Mouse (Mus musculus): ENCODE measurements around the gene Skp1a. TPM values are rescaled to one million over a fixed set of nuclear protein-coding genes. Genes with fewer than 3 reads are reported as not detected.
"Not testable (repeated sequence)": the region's sequence is repeated elsewhere in the genome, so short reads cannot be mapped to it uniquely, and the experiment has no call there.

The Skp1a gene
- polyA plus RNA-seq (2015; fragmentation: Nextera tagmentation; extraction: Ambion mirVana), result 1,081 and 1,145 TPM in 2 replicates

DNA sequence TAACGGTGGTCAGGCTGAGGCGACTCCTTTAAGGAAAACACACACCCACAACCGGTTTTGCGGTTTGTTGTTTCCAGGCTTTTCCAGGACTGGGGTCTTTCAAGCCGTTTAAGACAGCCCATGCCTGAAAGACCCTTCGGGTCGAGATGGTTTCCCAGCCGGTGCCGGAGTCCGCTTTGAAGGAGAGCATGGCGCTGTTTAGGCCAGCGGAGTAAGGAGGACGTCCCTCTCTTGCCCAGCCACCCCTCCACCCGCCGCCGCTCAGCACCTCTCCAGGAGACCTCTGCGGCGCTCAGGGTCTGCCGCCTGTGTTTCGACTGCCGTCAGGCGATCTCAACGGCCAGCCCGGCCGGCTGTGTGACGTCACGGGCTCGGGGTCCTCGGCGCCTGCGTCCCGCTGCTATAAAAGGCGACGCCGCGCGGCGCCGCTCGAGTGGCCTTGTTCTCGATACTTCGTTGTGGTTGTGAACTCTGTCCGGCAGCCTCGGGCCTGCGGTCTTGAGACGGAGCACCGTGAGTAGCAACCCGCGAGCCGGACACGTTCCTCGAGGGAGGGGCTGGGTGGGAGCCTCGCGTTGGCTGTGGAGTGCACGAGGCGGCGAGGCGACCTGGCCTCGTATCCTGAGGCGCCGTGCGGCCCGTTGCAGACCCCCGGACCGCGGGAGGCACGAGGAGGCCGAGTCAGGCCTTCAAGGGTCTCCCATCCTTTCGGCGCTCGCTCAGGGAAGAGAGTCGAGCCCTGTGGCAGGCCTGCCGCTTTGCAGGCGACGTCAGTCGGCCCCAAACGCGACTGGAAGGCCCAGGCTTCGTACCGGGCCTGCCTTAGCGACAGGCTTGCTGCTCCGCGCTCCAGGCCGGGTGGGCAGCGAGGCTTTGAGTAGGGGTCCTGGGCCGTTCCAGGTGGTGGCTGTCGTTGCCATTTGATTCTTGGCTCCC lies at the start of gene Skp1a:
TSS of gene Skp1a (plus strand) at position 390 of the 936 bp plus-strand sequence.
- under 1% methylated on average over 87 of the region's 87 CpGs for WGBS
- H3K27ac ChIP-seq (replicated peaks), result peak within 1 kb of the TSS; percentile 100
- H3K4me1 ChIP-seq, result peaks cover 30% of the 10 kb centered on the region
- H3K36me3 ChIP-seq, result no peaks in the 10 kb centered on the region; the same call in 1 of the 2 replicates
- no peaks in the 10 kb centered on the region for H3K27me3 ChIP-seq
- ATAC-seq (replicated peaks), result peak; percentile 93
- H3K4me2 ChIP-seq (replicated peaks), result peak within 1 kb of the TSS; percentile 66
- H3K9ac ChIP-seq (replicated peaks), result peak within 1 kb of the TSS; percentile 95
- no peaks in the 10 kb centered on the region for H3K9me3 ChIP-seq
- H3K4me3 ChIP-seq, result peak within 1 kb of the TSS; percentile 90

DNA sequence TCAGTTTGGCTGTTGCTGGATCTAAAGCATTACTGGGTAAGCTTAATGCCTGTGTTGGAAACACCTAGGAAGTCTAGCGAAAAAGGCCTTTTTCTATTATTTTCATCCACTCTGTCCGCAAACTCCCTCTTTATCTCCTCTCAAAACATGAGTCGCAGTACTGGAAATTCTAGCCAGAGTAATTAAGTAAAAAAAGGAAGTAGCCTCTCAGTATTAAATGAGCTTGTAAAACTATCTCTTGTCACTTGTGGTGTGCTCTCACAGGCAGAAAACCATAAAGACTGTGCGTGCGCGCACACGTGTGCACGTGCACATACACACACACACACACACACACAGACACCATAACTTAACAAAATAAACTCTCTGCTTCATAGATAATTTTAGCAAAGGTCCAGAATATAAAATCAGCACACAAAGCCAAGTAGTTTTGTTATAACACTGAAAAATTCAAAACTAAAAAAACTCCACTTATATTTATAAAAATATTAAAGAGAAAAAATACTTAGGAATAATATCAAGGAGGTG lies 35.2 kb upstream of the Skp1a start:
- not testable (repeated sequence) for H3K27ac ChIP-seq (replicated peaks); H3K4me2 ChIP-seq (replicated peaks); H3K36me3 ChIP-seq; H3K27me3 ChIP-seq; H3K4me3 ChIP-seq; H3K9ac ChIP-seq (replicated peaks); H3K9me3 ChIP-seq; ATAC-seq (replicated peaks); H3K4me1 ChIP-seq
- 93% methylated on average over 8 of the region's 8 CpGs for WGBS

DNA sequence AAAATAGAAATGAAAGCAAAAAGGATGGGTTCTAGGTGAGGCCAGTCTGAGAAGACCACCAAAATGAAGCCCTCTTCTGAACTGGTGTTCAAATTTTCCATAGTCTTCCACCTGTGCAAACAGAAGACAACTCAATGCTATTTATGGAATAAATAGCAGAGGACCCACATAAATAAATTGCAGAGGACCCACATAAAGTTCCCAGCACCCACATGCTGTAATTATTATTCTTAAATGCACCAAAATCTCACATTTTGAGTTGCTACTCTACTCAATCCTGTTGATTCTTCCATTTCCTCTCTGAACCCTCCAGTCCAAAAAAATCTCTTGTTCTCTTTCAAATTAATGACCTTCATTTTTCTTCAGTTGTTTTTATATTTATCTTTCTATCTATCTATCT lies 17.9 kb upstream of the Skp1a start, which contains the start of gene Olfr1371:
TSS of gene Olfr1371 (minus strand) at position 101 of the 400 bp plus-strand sequence.
- H3K4me3 ChIP-seq, result no peak within 1 kb of the TSS
- no peaks in the 10 kb centered on the region for H3K4me1 ChIP-seq
- no peaks in the 10 kb centered on the region for H3K36me3 ChIP-seq
- H3K27ac ChIP-seq (replicated peaks), result no peak within 1 kb of the TSS
- no peak within 1 kb of the TSS for H3K4me2 ChIP-seq (replicated peaks)
- no peaks in the 10 kb centered on the region for H3K9me3 ChIP-seq
- ATAC-seq (replicated peaks), result no peak
- no peak within 1 kb of the TSS for H3K9ac ChIP-seq (replicated peaks)
- H3K27me3 ChIP-seq, result no peaks in the 10 kb centered on the region

DNA sequence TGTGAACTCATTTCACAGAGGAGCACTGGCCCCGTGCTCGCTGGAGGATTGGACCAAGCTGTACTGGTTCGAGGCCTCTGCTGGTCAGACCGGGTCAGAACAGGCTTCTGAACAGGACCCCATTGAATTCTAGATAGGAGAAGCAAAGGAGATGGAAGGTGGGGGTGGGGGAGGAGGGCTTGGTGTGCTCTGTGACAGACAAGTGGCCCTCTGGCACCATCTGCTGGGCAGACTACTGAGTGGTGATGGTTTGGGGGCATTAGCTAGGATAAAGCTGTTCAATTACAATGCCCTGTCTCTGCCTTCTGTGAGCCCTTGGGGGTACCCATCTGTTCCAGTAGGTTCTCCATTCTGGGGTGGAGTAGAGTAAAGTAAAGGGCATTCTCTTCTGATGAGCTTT lies 11.5 kb upstream of the Skp1a start:
- H3K4me3 ChIP-seq, result no peak overlapping the region
- no peaks in the 10 kb centered on the region for H3K27me3 ChIP-seq
- no peak overlapping the region for H3K27ac ChIP-seq (replicated peaks)
- 8% methylated on average over 4 of the region's 4 CpGs for WGBS
- H3K4me2 ChIP-seq (replicated peaks), result 0 out of 2 replicates have a peak overlapping the region, but pooled peaks have one; percentile 15
- peak; percentile 58; the same call in 1 of the 2 replicates for ATAC-seq (replicated peaks)
- no peaks in the 10 kb centered on the region for H3K9me3 ChIP-seq
- no peak overlapping the region for H3K9ac ChIP-seq (replicated peaks)
- 0 out of 2 replicates have a peak, but pooled peaks cover 4% of the 10 kb centered on the region for H3K4me1 ChIP-seq
- no peaks in the 10 kb centered on the region for H3K36me3 ChIP-seq

DNA sequence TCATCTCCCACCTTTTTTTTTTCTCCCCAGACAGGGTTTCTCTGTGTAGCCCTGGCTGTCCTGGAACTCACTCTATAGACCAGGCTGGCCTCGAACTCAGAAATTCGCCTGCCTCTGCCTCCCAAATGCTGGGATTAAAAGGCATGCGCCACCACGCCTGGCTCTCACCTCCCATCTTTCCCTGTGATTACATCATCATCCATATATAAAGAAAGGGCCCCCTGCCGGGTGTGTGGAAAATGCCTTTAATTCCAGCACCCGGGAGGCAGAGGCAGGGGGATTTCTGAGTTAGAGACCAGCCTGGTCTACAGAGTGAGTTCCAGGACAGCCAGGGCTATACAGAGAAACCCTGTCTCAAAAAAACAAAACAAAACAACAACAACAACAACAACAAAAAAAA lies 9.9 kb upstream of the Skp1a start:
- not testable (repeated sequence) for H3K4me3 ChIP-seq; H3K36me3 ChIP-seq; H3K27ac ChIP-seq (replicated peaks); H3K27me3 ChIP-seq; H3K9ac ChIP-seq (replicated peaks); H3K9me3 ChIP-seq; H3K4me1 ChIP-seq; H3K4me2 ChIP-seq (replicated peaks); ATAC-seq (replicated peaks)
- WGBS, result 93% methylated on average over 6 of the region's 6 CpGs

DNA sequence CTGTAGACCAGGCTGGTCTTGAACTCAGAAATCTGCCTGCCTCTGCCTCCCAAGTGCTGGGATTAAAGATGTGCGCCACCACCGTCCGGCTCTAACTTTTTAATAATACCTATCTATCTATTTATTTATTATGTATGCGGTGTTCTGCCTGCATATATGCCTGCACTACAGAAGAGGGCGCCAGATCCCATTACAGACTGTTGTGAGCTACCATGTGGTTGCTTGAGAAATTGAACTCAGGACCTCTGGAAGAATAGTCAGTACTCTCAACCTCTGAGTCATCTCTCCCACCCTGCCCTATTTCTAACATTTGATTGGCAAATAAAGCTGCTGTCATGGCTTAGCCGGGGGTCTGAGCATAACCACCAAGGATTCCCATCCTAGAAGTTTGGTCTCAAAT lies 8.9 kb upstream of the Skp1a start:
- no peak overlapping the region for H3K4me2 ChIP-seq (replicated peaks)
- no peak overlapping the region for H3K27ac ChIP-seq (replicated peaks)
- no peak overlapping the region for H3K4me3 ChIP-seq
- H3K36me3 ChIP-seq, result no peaks in the 10 kb centered on the region
- H3K4me1 ChIP-seq, result 0 out of 2 replicates have a peak, but pooled peaks cover 4% of the 10 kb centered on the region
- H3K9ac ChIP-seq (replicated peaks), result no peak overlapping the region
- 65% methylated on average over 6 of the region's 6 CpGs for WGBS
- H3K9me3 ChIP-seq, result no peaks in the 10 kb centered on the region
- ATAC-seq (replicated peaks), result no peak
- no peaks in the 10 kb centered on the region for H3K27me3 ChIP-seq

DNA sequence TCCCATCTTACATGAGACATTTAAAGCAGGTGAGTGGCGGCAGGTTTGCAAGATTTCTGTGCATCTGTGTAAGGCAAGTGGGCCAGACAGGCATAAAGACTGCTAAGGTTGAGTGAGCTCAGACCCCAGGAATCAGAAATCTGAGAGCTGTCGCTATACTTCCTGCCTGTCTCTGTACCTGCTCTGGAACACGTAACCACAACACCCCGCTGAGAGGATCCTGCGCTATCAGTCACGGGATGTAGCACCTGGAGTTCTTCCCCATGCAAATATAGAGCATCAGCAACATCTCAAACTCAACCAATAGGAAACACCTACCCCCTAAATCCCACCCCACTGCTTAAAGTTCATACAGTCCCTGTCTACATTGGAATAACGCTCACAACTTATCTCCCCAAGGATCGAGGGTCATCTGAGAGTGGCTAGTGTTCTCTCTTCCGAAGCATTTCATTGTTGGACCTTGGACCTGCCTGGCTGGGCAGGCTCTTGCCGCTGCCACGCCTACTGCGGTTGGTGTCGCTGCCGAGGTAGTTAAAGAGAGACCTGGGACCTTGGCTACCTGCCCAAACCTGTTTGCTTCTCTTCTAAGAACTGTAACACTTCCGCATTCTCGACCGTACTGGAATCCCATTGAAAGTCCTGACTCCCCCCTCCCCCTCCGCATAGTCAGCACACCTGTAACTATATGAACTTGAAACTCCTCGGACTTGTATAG lies 7.7 kb upstream of the Skp1a start:
- no peak overlapping the region for H3K4me3 ChIP-seq
- 0 out of 2 replicates have a peak, but pooled peaks cover 4% of the 10 kb centered on the region for H3K4me1 ChIP-seq
- ATAC-seq (replicated peaks), result no peak
- no peaks in the 10 kb centered on the region for H3K27me3 ChIP-seq
- no peak overlapping the region for H3K4me2 ChIP-seq (replicated peaks)
- WGBS, result 17% methylated on average over 19 of the region's 19 CpGs
- no peaks in the 10 kb centered on the region for H3K36me3 ChIP-seq
- H3K9ac ChIP-seq (replicated peaks), result no peak overlapping the region
- H3K9me3 ChIP-seq, result no peaks in the 10 kb centered on the region
- H3K27ac ChIP-seq (replicated peaks), result no peak overlapping the region

DNA sequence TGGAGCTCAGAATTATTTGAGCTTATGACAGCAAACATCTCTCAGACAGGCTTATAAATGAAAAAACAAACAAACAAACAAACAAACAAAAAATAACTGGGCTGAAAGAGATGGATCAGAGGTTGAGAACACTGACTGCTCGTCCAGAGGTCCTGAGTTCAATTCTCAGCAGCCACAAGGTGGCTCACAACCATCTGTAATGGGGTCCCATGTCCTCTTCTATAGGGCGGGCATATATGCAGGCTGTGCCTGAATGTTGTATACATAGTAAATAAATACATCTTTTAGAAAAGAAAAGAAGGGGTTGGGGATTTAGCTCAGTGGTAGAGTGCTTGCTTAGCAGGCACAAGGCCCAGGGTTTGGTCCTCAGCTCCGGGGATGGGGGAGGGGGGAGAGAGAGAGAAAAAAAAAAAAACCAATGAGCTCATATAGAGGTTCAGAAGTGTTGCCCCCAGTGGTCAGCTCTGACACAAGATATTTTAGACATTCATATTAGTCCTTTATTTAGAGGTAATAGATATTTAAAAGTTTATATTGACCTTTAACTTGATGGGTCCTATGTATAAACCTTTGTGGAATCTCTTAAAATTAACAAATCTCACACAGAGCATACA lies 5.7 kb upstream of the Skp1a start:
- no peak overlapping the region for H3K9ac ChIP-seq (replicated peaks)
- no peak for ATAC-seq (replicated peaks)
- H3K4me3 ChIP-seq, result no peak overlapping the region
- no peak overlapping the region for H3K27ac ChIP-seq (replicated peaks)
- H3K4me2 ChIP-seq (replicated peaks), result no peak overlapping the region
- 59% methylated on average over 3 of the region's 3 CpGs for WGBS
- no peaks in the 10 kb centered on the region for H3K27me3 ChIP-seq
- H3K9me3 ChIP-seq, result no peaks in the 10 kb centered on the region
- H3K4me1 ChIP-seq, result peaks cover 6% of the 10 kb centered on the region
- H3K36me3 ChIP-seq, result no peaks in the 10 kb centered on the region

DNA sequence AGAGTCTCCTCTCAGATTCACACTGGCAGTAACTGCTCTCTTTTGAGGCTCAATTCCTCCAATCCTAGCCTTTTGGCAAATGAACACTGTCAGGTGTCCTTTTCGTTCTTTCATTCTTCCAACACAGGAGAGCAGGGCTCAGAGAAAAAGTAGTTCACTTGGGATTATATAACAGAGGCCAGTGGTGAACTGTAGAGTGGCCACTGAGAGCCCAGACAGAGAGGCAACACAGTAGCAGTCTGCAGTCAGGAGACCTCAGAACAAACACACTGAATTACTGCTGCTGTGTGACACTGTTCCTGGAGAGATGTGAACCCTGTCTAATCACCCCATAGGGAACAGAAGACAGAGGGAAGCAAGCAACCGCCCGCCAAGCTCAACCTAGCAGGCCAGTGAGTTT lies 4.7 kb upstream of the Skp1a start:
- no peaks in the 10 kb centered on the region for H3K9me3 ChIP-seq
- no peak overlapping the region for H3K4me2 ChIP-seq (replicated peaks)
- H3K4me1 ChIP-seq, result peaks cover 7% of the 10 kb centered on the region
- no peak for ATAC-seq (replicated peaks)
- no peaks in the 10 kb centered on the region for H3K36me3 ChIP-seq
- no peak overlapping the region for H3K27ac ChIP-seq (replicated peaks)
- WGBS, result 81% methylated on average over 3 of the region's 3 CpGs
- no peak overlapping the region for H3K4me3 ChIP-seq
- no peak overlapping the region for H3K9ac ChIP-seq (replicated peaks)
- no peaks in the 10 kb centered on the region for H3K27me3 ChIP-seq

DNA sequence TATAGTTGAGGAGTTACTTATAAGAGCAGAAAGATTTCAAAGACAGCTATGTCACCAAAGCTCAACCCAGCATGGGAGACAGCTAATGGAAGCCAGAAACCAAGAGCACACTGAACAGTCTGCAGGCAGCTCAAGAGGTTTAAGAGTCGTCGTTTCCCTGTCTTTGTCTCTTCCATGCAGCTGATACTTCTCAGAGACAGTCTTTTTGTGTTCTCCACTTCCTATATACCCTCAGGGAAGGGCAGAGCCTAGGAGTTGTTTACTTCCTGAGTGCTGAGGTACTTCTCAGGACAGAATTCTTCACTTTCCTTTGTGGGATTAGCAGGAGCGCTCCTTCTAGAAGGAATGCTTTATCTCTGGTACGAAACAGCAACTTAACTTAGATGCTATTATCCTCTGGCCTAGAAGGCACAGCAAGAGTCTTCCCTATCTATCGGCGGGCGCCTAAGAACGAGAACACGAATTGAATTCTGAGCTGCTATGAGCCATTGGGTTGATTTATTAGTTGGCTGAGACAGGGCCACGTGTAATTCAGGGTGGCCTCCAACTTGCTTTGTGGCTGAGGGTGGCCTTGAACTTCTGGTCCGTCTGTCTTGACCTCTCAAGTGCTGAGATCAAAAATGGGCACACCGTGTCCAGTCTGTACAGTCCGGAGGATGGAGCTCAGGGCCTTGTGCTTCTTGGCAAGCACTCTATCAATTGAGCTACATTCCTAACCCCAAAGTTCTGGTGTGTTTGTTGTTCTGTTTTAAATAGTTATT lies 4.1 kb upstream of the Skp1a start:
- no peak overlapping the region for H3K4me3 ChIP-seq
- H3K4me2 ChIP-seq (replicated peaks), result no peak overlapping the region
- H3K9ac ChIP-seq (replicated peaks), result no peak overlapping the region
- ATAC-seq (replicated peaks), result no peak
- H3K9me3 ChIP-seq, result no peaks in the 10 kb centered on the region
- H3K4me1 ChIP-seq, result peaks cover 8% of the 10 kb centered on the region
- H3K36me3 ChIP-seq, result no peaks in the 10 kb centered on the region
- WGBS, result 87% methylated on average over 13 of the region's 13 CpGs
- H3K27ac ChIP-seq (replicated peaks), result no peak overlapping the region
- no peaks in the 10 kb centered on the region for H3K27me3 ChIP-seq

DNA sequence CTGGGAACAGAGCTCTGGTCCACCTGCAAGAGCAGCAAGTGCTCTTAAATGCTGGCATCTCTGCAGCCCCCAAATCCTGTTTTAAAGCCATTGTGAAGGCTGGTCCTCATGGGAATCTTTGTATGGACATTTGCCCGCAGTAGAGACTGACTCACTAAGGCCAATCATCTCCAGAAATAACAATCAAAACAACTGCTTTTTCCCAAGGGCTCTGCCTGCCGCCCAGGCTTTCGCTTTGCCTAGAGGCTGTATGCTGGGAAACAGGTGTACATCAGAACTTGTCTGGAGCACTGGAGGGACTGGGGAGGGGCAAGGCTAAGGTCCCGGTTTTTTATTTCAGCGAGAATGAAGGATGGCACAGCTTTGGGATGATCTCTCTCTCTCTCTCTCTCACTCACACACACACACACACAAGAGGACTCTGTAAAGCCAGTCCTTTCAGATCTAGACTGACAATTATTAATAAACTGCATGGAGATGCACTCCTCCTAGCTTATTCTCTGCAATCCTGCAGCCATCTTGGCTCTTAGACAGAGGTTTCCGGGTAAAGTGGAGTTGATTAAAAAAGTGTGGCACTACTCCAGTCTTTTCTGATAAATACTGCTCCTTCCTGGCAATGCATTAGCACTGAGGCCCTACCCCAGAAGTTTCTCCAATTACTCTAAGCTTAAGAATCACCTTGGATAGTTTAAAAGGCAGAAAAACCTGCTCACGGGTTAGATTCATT lies 2.9 kb upstream of the Skp1a start:
- H3K9ac ChIP-seq (replicated peaks), result no peak overlapping the region
- H3K36me3 ChIP-seq, result no peaks in the 10 kb centered on the region
- H3K9me3 ChIP-seq, result no peaks in the 10 kb centered on the region
- no peak overlapping the region for H3K4me3 ChIP-seq
- ATAC-seq (replicated peaks), result no peak
- H3K4me2 ChIP-seq (replicated peaks), result no peak overlapping the region
- peaks cover 20% of the 10 kb centered on the region for H3K4me1 ChIP-seq
- H3K27ac ChIP-seq (replicated peaks), result no peak overlapping the region
- H3K27me3 ChIP-seq, result no peaks in the 10 kb centered on the region
- WGBS, result 86% methylated on average over 7 of the region's 7 CpGs

All from forebrain, embryonic 15.5 days (tissue).